Mouse (Mus musculus): ENCODE data around the gene Il6ra. TPM values are rescaled to one million over a fixed set of nuclear protein-coding genes. Genes with fewer than 3 reads are reported as not detected.
A peak's percentile ranks its signal among the peaks of the same experiment; 100 is the strongest.

Gene Il6ra
- polyA plus RNA-seq, 1 experiment = 1.3 TPM

- Histone ChIP-seq H3K27ac (ENCODE audit: insufficient read depth, low read length) (no peak overlapping the region), H3K4me1 (ENCODE audit: control insufficient read depth, insufficient read depth, low read length) (peaks cover 28% of the 10 kb centered on the region), H3K4me3 (replicated peaks; ENCODE audit: insufficient read depth, low read depth, low read length) (no peak overlapping the region), H3K27me3 (ENCODE audit: control insufficient read depth, insufficient read depth, low read length) (no peaks in the 10 kb centered on the region)
- no peak for DNase-seq
- WGBS = 67% methylated on average over 3 of the region's 3 CpGs
- TF ChIP-seq CTCF (IDR thresholded peaks at IDR 0.05; ENCODE audit: borderline replicate concordance, insufficient read depth, low read depth, low read length) (no peak), POLR2A (IDR thresholded peaks at IDR 0.05; ENCODE audit: borderline replicate concordance, insufficient read depth, low read length) (no peak)
These were observed 33.7 kb downstream of the Il6ra start for GRCm38 (mm10) chr3:89879326-89879725.

DNA sequence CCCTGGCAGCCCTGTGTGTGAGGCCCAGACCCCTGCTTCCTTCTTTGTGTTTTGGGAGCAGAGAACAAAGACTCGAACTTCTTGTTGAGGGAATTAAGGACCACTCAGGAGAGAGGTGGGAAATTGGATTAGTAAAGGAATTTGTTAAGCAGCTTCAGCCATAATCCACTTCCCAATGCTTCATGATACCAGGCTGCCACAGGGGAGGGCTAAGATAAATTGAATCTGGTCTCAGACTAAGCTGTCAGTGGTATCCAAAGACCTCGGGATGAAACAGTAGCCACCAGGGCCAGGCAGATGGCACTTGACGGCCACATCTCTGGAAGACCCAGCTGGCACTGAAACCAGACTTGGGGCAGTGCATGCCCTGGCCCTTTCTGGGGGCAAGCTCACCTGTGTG, 34.5 kb downstream of the Il6ra start:
- peaks cover 28% of the 10 kb centered on the region for H3K4me1 ChIP-seq (ENCODE audit: control insufficient read depth, insufficient read depth, low read length)
- no peak overlapping the region for H3K27ac ChIP-seq (ENCODE audit: insufficient read depth, low read length)
- 56% methylated on average over 3 of the region's 3 CpGs for WGBS
- DNase-seq = no peak
- no peak for TF ChIP-seq CTCF (IDR thresholded peaks at IDR 0.05; ENCODE audit: borderline replicate concordance, insufficient read depth, low read depth, low read length)
- no peak for TF ChIP-seq POLR2A (IDR thresholded peaks at IDR 0.05; ENCODE audit: borderline replicate concordance, insufficient read depth, low read length)
- no peaks in the 10 kb centered on the region for H3K27me3 ChIP-seq (ENCODE audit: control insufficient read depth, insufficient read depth, low read length)
- H3K4me3 ChIP-seq (replicated peaks; ENCODE audit: insufficient read depth, low read depth, low read length) = no peak overlapping the region

- TF ChIP-seq CTCF (IDR thresholded peaks at IDR 0.05; ENCODE audit: borderline replicate concordance, insufficient read depth, low read depth, low read length) = no peak
- TF ChIP-seq POLR2A (IDR thresholded peaks at IDR 0.05; ENCODE audit: borderline replicate concordance, insufficient read depth, low read length) = no peak
- WGBS = 18% methylated on average over 8 of the region's 8 CpGs
- H3K4me3 ChIP-seq (replicated peaks; ENCODE audit: insufficient read depth, low read depth, low read length) = peak overlapping the region; percentile 23
- H3K27me3 ChIP-seq (ENCODE audit: control insufficient read depth, insufficient read depth, low read length) = no peaks in the 10 kb centered on the region
- peak; percentile 28 to 31 for DNase-seq
- H3K27ac ChIP-seq (ENCODE audit: insufficient read depth, low read length) = no peak overlapping the region
- H3K4me1 ChIP-seq (ENCODE audit: control insufficient read depth, insufficient read depth, low read length) = peaks cover 22% of the 10 kb centered on the region
These were observed 35.9 kb downstream of the Il6ra start for GRCm38 (mm10) chr3:89877129-89877528.

DNA sequence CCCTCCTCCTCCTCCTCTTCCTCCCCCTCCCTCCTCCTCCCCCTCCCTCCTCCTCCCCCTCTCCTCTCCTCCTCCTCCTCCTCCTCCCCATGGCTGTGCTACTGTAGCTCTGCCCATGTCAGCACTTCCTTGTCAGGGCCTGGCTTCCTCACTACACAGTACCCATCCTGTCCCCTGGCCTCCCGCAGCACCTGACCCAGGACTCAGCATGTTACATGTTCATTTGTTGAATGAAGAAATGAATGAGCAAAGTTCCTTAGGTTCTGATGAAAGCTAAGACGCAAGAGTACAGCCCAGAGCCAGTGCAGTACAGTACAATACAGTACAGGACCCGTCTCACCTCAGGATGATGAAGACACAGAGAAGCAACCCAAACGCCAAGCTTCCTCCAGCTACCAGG, 36.5 kb downstream of the Il6ra start:
- H3K4me3 ChIP-seq (replicated peaks; ENCODE audit: insufficient read depth, low read depth, low read length) = no peak overlapping the region
- H3K4me1 ChIP-seq (ENCODE audit: control insufficient read depth, insufficient read depth, low read length) = peaks cover 22% of the 10 kb centered on the region
- no peaks in the 10 kb centered on the region for H3K27me3 ChIP-seq (ENCODE audit: control insufficient read depth, insufficient read depth, low read length)
- TF ChIP-seq POLR2A (IDR thresholded peaks at IDR 0.05; ENCODE audit: borderline replicate concordance, insufficient read depth, low read length) = no peak
- TF ChIP-seq CTCF (IDR thresholded peaks at IDR 0.05; ENCODE audit: borderline replicate concordance, insufficient read depth, low read depth, low read length) = no peak
- H3K27ac ChIP-seq (ENCODE audit: insufficient read depth, low read length) = no peak overlapping the region
- 74% methylated on average over 4 of the region's 4 CpGs for WGBS
- DNase-seq = no peak

GRCm38 (mm10) chr3:89875781-89876180, 37.2 kb downstream of the Il6ra start:
- WGBS = 84% methylated on average over 8 of the region's 8 CpGs
- DNase-seq = no peak
- Histone ChIP-seq H3K4me3 (replicated peaks; ENCODE audit: insufficient read depth, low read depth, low read length) (no peak overlapping the region), H3K27ac (ENCODE audit: insufficient read depth, low read length) (no peak overlapping the region), H3K4me1 (ENCODE audit: control insufficient read depth, insufficient read depth, low read length) (peaks cover 22% of the 10 kb centered on the region), H3K27me3 (ENCODE audit: control insufficient read depth, insufficient read depth, low read length) (no peaks in the 10 kb centered on the region)
- TF ChIP-seq CTCF (IDR thresholded peaks at IDR 0.05; ENCODE audit: borderline replicate concordance, insufficient read depth, low read depth, low read length) (no peak), POLR2A (IDR thresholded peaks at IDR 0.05; ENCODE audit: borderline replicate concordance, insufficient read depth, low read length) (no peak)

DNA sequence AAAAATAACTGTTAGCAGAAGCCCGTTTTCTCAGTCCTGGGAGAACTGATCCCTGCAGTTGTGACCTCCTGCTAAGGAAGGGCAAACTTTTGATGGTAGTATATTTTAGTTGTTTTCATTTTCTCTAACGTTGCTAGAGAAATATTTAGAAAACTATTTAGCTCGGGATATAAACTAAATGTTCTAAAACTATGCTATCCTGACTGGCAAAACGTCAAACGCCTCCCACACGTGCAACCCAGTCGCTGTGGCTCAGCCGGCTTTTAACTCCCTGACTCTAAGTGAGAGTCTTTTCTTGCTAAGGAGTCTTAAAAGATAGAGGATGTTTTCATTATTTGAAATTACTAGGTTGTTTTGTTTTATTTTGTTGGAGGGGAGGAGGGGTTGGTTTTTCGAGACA, 38.0 kb downstream of the Il6ra start:
- DNase-seq = no peak
- WGBS = 88% methylated on average over 9 of the region's 9 CpGs
- Histone ChIP-seq H3K27me3 (ENCODE audit: control insufficient read depth, insufficient read depth, low read length) (no peaks in the 10 kb centered on the region), H3K4me1 (ENCODE audit: control insufficient read depth, insufficient read depth, low read length) (peaks cover 22% of the 10 kb centered on the region), H3K4me3 (replicated peaks; ENCODE audit: insufficient read depth, low read depth, low read length) (no peak overlapping the region), H3K27ac (ENCODE audit: insufficient read depth, low read length) (no peak overlapping the region)
- TF ChIP-seq POLR2A (IDR thresholded peaks at IDR 0.05; ENCODE audit: borderline replicate concordance, insufficient read depth, low read length) (no peak), CTCF (IDR thresholded peaks at IDR 0.05; ENCODE audit: borderline replicate concordance, insufficient read depth, low read depth, low read length) (no peak)

GRCm38 (mm10) chr3:89874076-89874475, 38.9 kb downstream of the Il6ra start:
- no peaks in the 10 kb centered on the region for H3K27me3 ChIP-seq (ENCODE audit: control insufficient read depth, insufficient read depth, low read length)
- WGBS = 90% methylated on average over 5 of the region's 5 CpGs
- TF ChIP-seq POLR2A (IDR thresholded peaks at IDR 0.05; ENCODE audit: borderline replicate concordance, insufficient read depth, low read length) (no peak), CTCF (IDR thresholded peaks at IDR 0.05; ENCODE audit: borderline replicate concordance, insufficient read depth, low read depth, low read length) (no peak)
- no peak overlapping the region for H3K4me3 ChIP-seq (replicated peaks; ENCODE audit: insufficient read depth, low read depth, low read length)
- H3K27ac ChIP-seq (ENCODE audit: insufficient read depth, low read length) = no peak overlapping the region
- H3K4me1 ChIP-seq (ENCODE audit: control insufficient read depth, insufficient read depth, low read length) = peaks cover 22% of the 10 kb centered on the region
- DNase-seq = no peak

- Histone ChIP-seq H3K4me3 (replicated peaks; ENCODE audit: insufficient read depth, low read depth, low read length) (no peak overlapping the region), H3K4me1 (ENCODE audit: control insufficient read depth, insufficient read depth, low read length) (peaks cover 11% of the 10 kb centered on the region), H3K27me3 (ENCODE audit: control insufficient read depth, insufficient read depth, low read length) (no peaks in the 10 kb centered on the region), H3K27ac (ENCODE audit: insufficient read depth, low read length) (no peak overlapping the region)
- TF ChIP-seq CTCF (IDR thresholded peaks at IDR 0.05; ENCODE audit: borderline replicate concordance, insufficient read depth, low read depth, low read length) = no peak
- no peak for TF ChIP-seq POLR2A (IDR thresholded peaks at IDR 0.05; ENCODE audit: borderline replicate concordance, insufficient read depth, low read length)
- DNase-seq = no peak
- 49% methylated on average over 6 of the region's 6 CpGs for WGBS
These were observed 40.3 kb downstream of the Il6ra start for GRCm38 (mm10) chr3:89872684-89873083.

Measured in cerebellum, adult 2 months (tissue).